Mouse (Mus musculus): ENCODE measurements around the gene Mup21. TPM values are rescaled to one million over a fixed set of nuclear protein-coding genes. Genes with fewer than 3 reads are reported as not detected.
"Not testable (repeated sequence)": the region's sequence is repeated elsewhere in the genome, so short reads cannot be mapped to it uniquely, and the experiment has no call there.

Mup21 gene
- total and polyA plus RNA-seq, 3 experiments: not detected

DNA sequence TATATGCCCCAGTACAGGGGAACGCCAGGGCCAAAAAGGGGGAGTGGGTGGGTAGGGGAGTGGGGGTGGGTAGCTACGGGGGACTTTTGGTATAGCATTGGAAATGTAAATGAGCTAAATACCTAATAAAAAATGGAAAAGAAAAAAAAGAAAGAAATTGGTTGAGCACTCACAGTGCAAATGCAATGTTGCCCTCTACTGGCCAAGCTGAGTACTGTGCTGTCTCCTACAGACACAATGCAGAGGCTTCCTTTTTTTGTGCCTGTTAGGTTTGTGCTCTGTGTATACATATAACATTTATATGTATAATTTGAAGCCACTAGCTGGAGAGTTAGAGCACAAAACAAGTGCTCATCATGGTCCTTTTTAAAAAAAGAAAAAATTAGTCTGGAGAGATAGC, 47.3 kb downstream of the Mup21 start:
- dilution Hi-C loops (cut with MboI; ENCODE audit: extremely low pct_ligation_motif_present, extremely low pct_unique_long_range_greater_than_20kb, low sequenced_read_pairs); H3K9me3 ChIP-seq (replicated peaks; ENCODE audit: low read length); H3K27me3 ChIP-seq (replicated peaks); H3K27ac ChIP-seq (ENCODE audit: insufficient read depth, low read depth); H3K4me2 ChIP-seq (ENCODE audit: insufficient read depth, low read depth, poor library complexity, severe bottlenecking); H3K9ac ChIP-seq (ENCODE audit: insufficient read depth, low read depth); H3K36me3 ChIP-seq (replicated peaks in 1 of 2; ENCODE audit: control insufficient read depth in 1 of 2, insufficient read depth in 1 of 2, low read length in 1 of 2); H3K4me1 ChIP-seq (ENCODE audit: control insufficient read depth in 1 of 2, insufficient read depth in 2 of 2); H3K79me2 ChIP-seq (replicated peaks; ENCODE audit: control insufficient read depth, extremely low read depth, insufficient read depth, poor library complexity, severe bottlenecking); H3K4me3 ChIP-seq (replicated peaks in 1 of 3; ENCODE audit: low read depth in 2 of 3, low read length in 2 of 3, poor library complexity in 1 of 3); in situ Hi-C loops (cut with MboI; ENCODE audit: low pct_ligation_motif_present, low pct_unique_long_range_greater_than_20kb, low sequenced_read_pairs): not testable (repeated sequence)
- DNase-seq (ENCODE audit: extremely low read depth): peak; percentile 58
- TF ChIP-seq CTCF (conservative IDR thresholded peaks at IDR 0.05 in 1 of 2, IDR thresholded peaks at IDR 0.05 in 1 of 2; ENCODE audit: low read depth in 2 of 2, low read length in 2 of 2) (peak; percentile 67 to 72), ZNF384 (IDR thresholded peaks at IDR 0.05; ENCODE audit: low read depth, low read length) (peak; percentile 70), RAD21 (IDR thresholded peaks at IDR 0.05; ENCODE audit: low read depth, low read length) (peak; percentile 52), SMC3 (IDR thresholded peaks at IDR 0.05; ENCODE audit: low read depth, low read length) (peak; percentile 25; the same call in 1 of the 2 replicates)

Other genes with a start within 250 kb of the Mup21 start
- gene Mup20, start 96.7 kb downstream of the Mup21 start, total RNA-seq (2012; rRNA removed): not detected in 2 replicates
- gene Mup20, start 96.7 kb downstream of the Mup21 start, total RNA-seq (2014; rRNA removed): not detected in 2 replicates
- gene Mup20, start 96.7 kb downstream of the Mup21 start, polyA plus RNA-seq (2012; ENCODE audit: insufficient read length, low read depth): not detected in 2 replicates
- not detected in 2 replicates for gene Mup3, start 63.5 kb downstream of the Mup21 start, total RNA-seq (2012; rRNA removed)
- not detected in 2 replicates for gene Mup3, start 63.5 kb downstream of the Mup21 start, total RNA-seq (2014; rRNA removed)
- gene Mup3, start 63.5 kb downstream of the Mup21 start, polyA plus RNA-seq (2012; ENCODE audit: insufficient read length, low read depth): not detected in 2 replicates
- gene Zfp37, start 80.2 kb upstream of the Mup21 start, total RNA-seq (2012; rRNA removed): not detected in 2 replicates
- not detected in 2 replicates for gene Zfp37, start 80.2 kb upstream of the Mup21 start, total RNA-seq (2014; rRNA removed)
- gene Zfp37, start 80.2 kb upstream of the Mup21 start, polyA plus RNA-seq (2012; ENCODE audit: insufficient read length, low read depth): not detected in 2 replicates
- gene Slc31a2, start 111.7 kb upstream of the Mup21 start, total RNA-seq (2012; rRNA removed): 8.4 and 8.6 TPM in 2 replicates
- gene Slc31a2, start 111.7 kb upstream of the Mup21 start, total RNA-seq (2014; rRNA removed): 6.9 and 7.2 TPM in 2 replicates
- 5.9 and 6.2 TPM in 2 replicates for gene Slc31a2, start 111.7 kb upstream of the Mup21 start, polyA plus RNA-seq (2012; ENCODE audit: insufficient read length, low read depth)
- gene Fkbp15, start 209.7 kb upstream of the Mup21 start, total RNA-seq (2012; rRNA removed): 30.4 and 30.8 TPM in 2 replicates
- gene Fkbp15, start 209.7 kb upstream of the Mup21 start, total RNA-seq (2014; rRNA removed): 24.0 and 25.9 TPM in 2 replicates
- gene Fkbp15, start 209.7 kb upstream of the Mup21 start, polyA plus RNA-seq (2012; ENCODE audit: insufficient read length, low read depth): 32.9 and 35.1 TPM in 2 replicates
- 14.0 and 16.5 TPM in 2 replicates for gene Slc31a1, start 209.9 kb upstream of the Mup21 start, total RNA-seq (2012; rRNA removed)
- 18.1 and 19.7 TPM in 2 replicates for gene Slc31a1, start 209.9 kb upstream of the Mup21 start, total RNA-seq (2014; rRNA removed)
- gene Slc31a1, start 209.9 kb upstream of the Mup21 start, polyA plus RNA-seq (2012; ENCODE audit: insufficient read length, low read depth): 30.3 and 32.5 TPM in 2 replicates

Data from CH12.LX (cell line).